Mouse (Mus musculus): ENCODE data around the gene Gm10197.

Gm10197 gene

GRCm38 (mm10) chr19:53354271-53355000 is 17.1 kb downstream of the Gm10197 start:
- no peak for DNase-seq

GRCm38 (mm10) chr19:53353864-53354263 is 17.7 kb downstream of the Gm10197 start:
- no peak for DNase-seq

- no peak for DNase-seq
Observed at GRCm38 (mm10) chr19:53345766-53346165, 25.8 kb downstream of the Gm10197 start.

- DNase-seq = no peak
Observed at GRCm38 (mm10) chr19:53344062-53344461, 27.5 kb downstream of the Gm10197 start.

GRCm38 (mm10) chr19:53343174-53343881 is 28.2 kb downstream of the Gm10197 start:
- no peak for DNase-seq

GRCm38 (mm10) chr19:53340423-53340822 is 31.1 kb downstream of the Gm10197 start:
- DNase-seq = peak; percentile 52

- no peak for DNase-seq
Observed at GRCm38 (mm10) chr19:53335241-53335640, 36.3 kb downstream of the Gm10197 start.

GRCm38 (mm10) chr19:53333730-53334129 is 37.8 kb downstream of the Gm10197 start:
- no peak for DNase-seq

- no peak for DNase-seq
Observed at GRCm38 (mm10) chr19:53331882-53332500, 39.6 kb downstream of the Gm10197 start.

- peak; percentile 82 for DNase-seq
Observed at GRCm38 (mm10) chr19:53329992-53330381, 41.6 kb downstream of the Gm10197 start.

GRCm38 (mm10) chr19:53329221-53329991 is 42.2 kb downstream of the Gm10197 start:
- peak; percentile 94 for DNase-seq

GRCm38 (mm10) chr19:53328116-53328515 is 43.5 kb downstream of the Gm10197 start:
- no peak for DNase-seq

GRCm38 (mm10) chr19:53325578-53326295 is 45.8 kb downstream of the Gm10197 start:
- DNase-seq = peak; percentile 54

- no peak for DNase-seq
Observed at GRCm38 (mm10) chr19:53324866-53325265, 46.7 kb downstream of the Gm10197 start.

- DNase-seq = no peak
Observed at GRCm38 (mm10) chr19:53322438-53323048, 49.0 kb downstream of the Gm10197 start.

Measured in lung, postnatal 36 days (tissue).